Mouse (Mus musculus) MEL (cell line): ENCODE data around the gene Ly6g5c.

Source experiments
- CTCF ChIP-seq, 3 experiments: IDR thresholded peaks in 2 of 3; conservative IDR thresholded peaks in 1 of 3; 2 replicates each; pipeline ENCODE4 v1.5.1; 2011 to 2012; ENCODE audit warnings: low read length in 3 of 3, low read depth in 2 of 3, mild to moderate bottlenecking in 2 of 3, improper control_type of control experiment in 1 of 3, inconsistent platforms in 1 of 3, mixed read lengths in 1 of 3, moderate library complexity in 1 of 3; ENCODE audit not compliant: control insufficient read depth in 1 of 3, insufficient read depth in 1 of 3, poor library complexity in 1 of 3, severe bottlenecking in 1 of 3
- GATA1 ChIP-seq: IDR thresholded peaks from 2 replicates; pipeline ENCODE4 v1.6.1; 2011; ENCODE audit warnings: low read depth, low read length, improper control_type of control experiment
- HCFC1 ChIP-seq: IDR thresholded peaks from 2 replicates; pipeline ENCODE4 v1.6.1; 2012; ENCODE audit warnings: low read depth, mild to moderate bottlenecking, inconsistent platforms, low read length, improper control_type of control experiment, moderate library complexity
- MXI1 ChIP-seq: IDR thresholded peaks from 2 replicates; pipeline ENCODE4 v1.6.1; 2011; ENCODE audit warnings: mild to moderate bottlenecking, low read depth, low read length, improper control_type of control experiment
- NRF1 ChIP-seq: IDR thresholded peaks from 2 replicates; pipeline ENCODE4 v1.6.1; 2014; ENCODE audit warnings: low read depth, mild to moderate bottlenecking, inconsistent platforms, low read length, improper control_type of control experiment, moderate library complexity; ENCODE audit not compliant: poor library complexity, insufficient read depth, severe bottlenecking
- ZC3H11A ChIP-seq: IDR thresholded peaks from 2 replicates; pipeline ENCODE4 v1.6.1; 2012; ENCODE audit warnings: low read depth, mild to moderate bottlenecking, inconsistent platforms, low read length, improper control_type of control experiment

DNA sequence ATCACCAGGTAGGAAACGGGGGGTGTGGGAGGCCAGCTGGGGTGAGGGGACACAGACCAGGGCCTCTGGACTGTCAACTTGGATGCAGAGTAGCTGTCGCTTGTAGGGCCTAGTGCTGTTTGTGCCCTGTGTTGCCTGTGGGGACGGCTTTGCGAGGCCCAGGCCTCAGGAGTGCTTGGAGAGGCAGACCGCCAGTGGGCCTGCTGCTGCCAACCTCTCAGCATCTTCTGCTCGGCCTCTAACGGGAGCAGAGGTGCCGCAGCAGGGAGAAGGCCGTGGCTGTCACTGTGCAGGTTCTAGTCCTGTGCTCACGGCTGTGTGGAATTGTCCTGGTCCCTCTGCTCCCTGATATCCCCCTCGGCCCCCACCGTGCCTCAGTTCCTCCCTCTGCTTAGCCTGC, 11.5 kb upstream of the Ly6g5c start:
- TF ChIP-seq CTCF (IDR thresholded peaks at IDR 0.05 in 2 of 3, conservative IDR thresholded peaks at IDR 0.05 in 1 of 3; ENCODE audit: control insufficient read depth in 1 of 3, insufficient read depth in 1 of 3, low read depth in 2 of 3, low read length in 3 of 3, poor library complexity in 1 of 3, severe bottlenecking in 1 of 3), result no peak
- no peak for TF ChIP-seq GATA1
- no peak for TF ChIP-seq MXI1
- no peak for TF ChIP-seq ZC3H11A
- TF ChIP-seq HCFC1, result no peak
- no peak for TF ChIP-seq NRF1
